Mouse (Mus musculus): ENCODE results near the gene Gcn1l1. TPM values are rescaled to one million over a fixed set of nuclear protein-coding genes. Genes with fewer than 3 reads are reported as not detected.
"Not testable (repeated sequence)": the region's sequence is repeated elsewhere in the genome, so short reads cannot be mapped to it uniquely, and the experiment has no call there.

Gene Gcn1l1
- polyA plus RNA-seq (2014; fragmentation: Nextera tagmentation; extraction: Ambion mirVana): 29.3 and 31.4 TPM in 2 replicates

DNA sequence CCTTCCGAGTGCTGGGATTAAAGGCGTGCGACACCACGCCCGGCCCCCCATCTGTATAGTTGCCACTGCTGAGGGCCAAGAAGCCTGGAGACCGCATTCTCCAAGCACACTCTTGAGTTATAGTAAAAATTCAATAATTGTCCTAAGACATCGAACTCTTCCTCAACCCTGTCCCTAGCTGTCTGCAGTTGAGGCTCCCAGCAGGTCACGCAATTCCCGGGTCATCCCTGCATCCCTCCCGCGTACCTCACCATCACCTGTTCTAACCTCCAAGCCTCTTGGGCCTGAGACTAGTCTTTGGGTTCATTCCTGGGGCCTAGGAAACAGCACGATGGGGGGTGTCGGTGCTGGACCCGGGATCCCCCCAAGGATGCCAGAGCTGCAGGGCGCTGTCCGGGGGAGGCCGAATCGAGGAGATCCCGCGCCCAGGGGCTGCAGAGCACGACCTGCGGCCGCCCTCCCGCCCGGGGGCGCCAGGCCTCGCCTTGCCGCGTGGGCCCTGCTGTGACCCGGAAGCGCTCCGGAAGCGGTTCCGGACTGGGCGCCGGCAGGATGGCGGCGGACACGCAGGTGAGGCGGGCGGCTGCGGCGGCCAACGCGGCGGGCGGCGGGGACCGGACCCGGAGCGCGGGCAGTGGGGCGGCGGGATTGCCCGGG lies at the start of gene Gcn1l1:
Gene Gcn1l1 (plus strand): TSS at position 518 of the 657 bp plus-strand sequence.
- peak; percentile 84 for DNase-seq (ENCODE audit: low spot score)
- peak; percentile 86 for ATAC-seq (replicated peaks; ENCODE audit: insufficient number of reproducible peaks, low FRiP score, low TSS enrichment, low read depth)
- no peaks in the 10 kb centered on the region; the same call in 1 of the 2 replicates for H3K4me1 ChIP-seq (ENCODE audit: control insufficient read depth, insufficient read depth, low read length)
- H3K27ac ChIP-seq (replicated peaks; ENCODE audit: low read depth, low read length): peak within 1 kb of the TSS; percentile 62; the same call in 1 of the 2 replicates
- peak within 1 kb of the TSS; percentile 95 for H3K4me3 ChIP-seq (ENCODE audit: low read depth, low read length)
- H3K36me3 ChIP-seq (replicated peaks; ENCODE audit: control insufficient read depth, insufficient read depth, low read depth, low read length): peaks cover 10% of the 10 kb centered on the region
- H3K27me3 ChIP-seq (ENCODE audit: control insufficient read depth, insufficient read depth, low read length): no peaks in the 10 kb centered on the region
- H3K9ac ChIP-seq (replicated peaks; ENCODE audit: low read length): peak within 1 kb of the TSS; percentile 94
- peak within 1 kb of the TSS; percentile 80 for H3K4me2 ChIP-seq (ENCODE audit: low read depth, low read length)
- WGBS: 2% methylated on average over 54 of the region's 55 CpGs
- H3K9me3 ChIP-seq (replicated peaks; ENCODE audit: control insufficient read depth, low read length): no peaks in the 10 kb centered on the region

- no peaks in the 10 kb centered on the region for H3K27me3 ChIP-seq (ENCODE audit: control insufficient read depth, insufficient read depth, low read length)
- WGBS: 84% methylated on average over 32 of the region's 32 CpGs
- no peak overlapping the region for H3K4me2 ChIP-seq (ENCODE audit: low read depth, low read length)
- no peak overlapping the region for H3K9ac ChIP-seq (replicated peaks; ENCODE audit: low read length)
- DNase-seq (ENCODE audit: low spot score) (no peak), ATAC-seq (replicated peaks; ENCODE audit: insufficient number of reproducible peaks, low FRiP score, low TSS enrichment, low read depth) (no peak)
- H3K36me3 ChIP-seq (replicated peaks; ENCODE audit: control insufficient read depth, insufficient read depth, low read depth, low read length): no peaks in the 10 kb centered on the region
- H3K27ac ChIP-seq (replicated peaks; ENCODE audit: low read depth, low read length): no peak overlapping the region
- no peak overlapping the region for H3K4me3 ChIP-seq (ENCODE audit: low read depth, low read length)
- no peaks in the 10 kb centered on the region for H3K9me3 ChIP-seq (replicated peaks; ENCODE audit: control insufficient read depth, low read length)
- H3K4me1 ChIP-seq (ENCODE audit: control insufficient read depth, insufficient read depth, low read length): peaks cover 9% of the 10 kb centered on the region
Measured at GRCm38 (mm10) chr5:115516081-115516907, 48.8 kb upstream of the Gcn1l1 start.

GRCm38 (mm10) chr5:115516908-115517307 lies 48.1 kb upstream of the Gcn1l1 start:
- H3K4me3 ChIP-seq (ENCODE audit: low read depth, low read length): no peak overlapping the region
- no peak for ATAC-seq (replicated peaks; ENCODE audit: insufficient number of reproducible peaks, low FRiP score, low TSS enrichment, low read depth)
- no peaks in the 10 kb centered on the region for H3K36me3 ChIP-seq (replicated peaks; ENCODE audit: control insufficient read depth, insufficient read depth, low read depth, low read length)
- no peak overlapping the region for H3K4me2 ChIP-seq (ENCODE audit: low read depth, low read length)
- H3K27me3 ChIP-seq (ENCODE audit: control insufficient read depth, insufficient read depth, low read length): no peaks in the 10 kb centered on the region
- WGBS: 89% methylated on average over 7 of the region's 7 CpGs
- H3K9me3 ChIP-seq (replicated peaks; ENCODE audit: control insufficient read depth, low read length): no peaks in the 10 kb centered on the region
- DNase-seq (ENCODE audit: low spot score): no peak
- H3K4me1 ChIP-seq (ENCODE audit: control insufficient read depth, insufficient read depth, low read length): peaks cover 9% of the 10 kb centered on the region
- no peak overlapping the region for H3K27ac ChIP-seq (replicated peaks; ENCODE audit: low read depth, low read length)
- no peak overlapping the region for H3K9ac ChIP-seq (replicated peaks; ENCODE audit: low read length)

GRCm38 (mm10) chr5:115517501-115517900 lies 47.6 kb upstream of the Gcn1l1 start:
- WGBS: 91% methylated on average over 9 of the region's 9 CpGs
- DNase-seq (ENCODE audit: low spot score): no peak
- H3K27me3 ChIP-seq (ENCODE audit: control insufficient read depth, insufficient read depth, low read length): no peaks in the 10 kb centered on the region
- H3K4me3 ChIP-seq (ENCODE audit: low read depth, low read length): no peak overlapping the region
- H3K27ac ChIP-seq (replicated peaks; ENCODE audit: low read depth, low read length): no peak overlapping the region
- no peak overlapping the region for H3K9ac ChIP-seq (replicated peaks; ENCODE audit: low read length)
- H3K4me2 ChIP-seq (ENCODE audit: low read depth, low read length): no peak overlapping the region
- H3K9me3 ChIP-seq (replicated peaks; ENCODE audit: control insufficient read depth, low read length): no peaks in the 10 kb centered on the region
- no peak for ATAC-seq (replicated peaks; ENCODE audit: insufficient number of reproducible peaks, low FRiP score, low TSS enrichment, low read depth)
- H3K36me3 ChIP-seq (replicated peaks; ENCODE audit: control insufficient read depth, insufficient read depth, low read depth, low read length): no peaks in the 10 kb centered on the region
- peaks cover 9% of the 10 kb centered on the region for H3K4me1 ChIP-seq (ENCODE audit: control insufficient read depth, insufficient read depth, low read length)

DNA sequence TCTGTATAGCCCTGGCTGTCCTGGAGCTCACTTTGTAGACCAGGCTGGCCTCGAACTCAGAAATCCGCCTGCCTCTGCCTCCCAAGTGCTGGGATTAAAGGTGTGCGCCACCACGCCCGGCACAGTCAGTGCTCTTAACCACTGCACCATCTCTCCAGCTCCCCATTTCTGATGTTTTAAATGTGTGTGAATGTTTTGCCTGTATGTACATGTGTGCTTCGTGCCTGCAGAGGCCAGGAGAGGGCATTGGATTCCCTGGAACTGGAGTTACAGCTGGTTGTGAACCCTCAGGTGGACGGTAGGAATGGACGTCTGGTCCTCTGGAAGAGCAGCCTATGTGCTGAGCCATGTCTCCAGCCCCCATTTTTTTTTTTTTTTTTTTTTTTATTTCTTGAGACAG lies 46.8 kb upstream of the Gcn1l1 start:
- H3K9me3 ChIP-seq (replicated peaks; ENCODE audit: control insufficient read depth, low read length); ATAC-seq (replicated peaks; ENCODE audit: insufficient number of reproducible peaks, low FRiP score, low TSS enrichment, low read depth); H3K27me3 ChIP-seq (ENCODE audit: control insufficient read depth, insufficient read depth, low read length); DNase-seq (ENCODE audit: low spot score); H3K9ac ChIP-seq (replicated peaks; ENCODE audit: low read length); H3K4me2 ChIP-seq (ENCODE audit: low read depth, low read length); H3K27ac ChIP-seq (replicated peaks; ENCODE audit: low read depth, low read length); H3K36me3 ChIP-seq (replicated peaks; ENCODE audit: control insufficient read depth, insufficient read depth, low read depth, low read length); H3K4me3 ChIP-seq (ENCODE audit: low read depth, low read length); H3K4me1 ChIP-seq (ENCODE audit: control insufficient read depth, insufficient read depth, low read length): not testable (repeated sequence)
- 94% methylated on average over 8 of the region's 8 CpGs for WGBS

DNA sequence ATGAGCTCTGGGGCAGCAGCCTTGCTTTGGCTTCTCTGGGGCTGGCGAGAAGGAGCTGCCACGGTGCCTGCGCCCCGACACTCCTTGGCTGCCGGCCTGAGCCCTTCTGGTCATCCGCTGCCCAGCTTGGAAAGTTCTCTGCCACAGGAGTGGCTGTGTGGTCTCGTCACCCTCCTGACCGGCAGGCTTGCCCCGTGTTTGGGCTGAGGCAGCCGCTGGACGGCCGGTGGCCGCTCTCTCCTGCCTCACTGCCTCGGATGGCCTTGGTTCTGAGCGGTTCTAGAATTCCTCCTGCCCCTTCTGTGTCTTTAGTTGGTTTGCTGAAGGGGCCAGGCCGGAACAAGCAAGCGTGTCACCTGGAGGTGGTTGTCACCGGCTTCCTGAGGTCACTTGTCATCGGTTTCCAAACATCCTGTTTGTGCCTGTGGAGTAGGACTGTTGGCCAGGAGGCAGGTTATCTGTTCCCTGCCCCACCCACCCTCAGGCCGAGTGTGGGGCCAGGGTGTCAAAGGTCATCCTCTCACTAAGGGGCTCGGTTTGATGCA lies 44.7 kb upstream of the Gcn1l1 start:
- H3K4me3 ChIP-seq (ENCODE audit: low read depth, low read length): no peak overlapping the region
- ATAC-seq (replicated peaks; ENCODE audit: insufficient number of reproducible peaks, low FRiP score, low TSS enrichment, low read depth) (no peak), DNase-seq (ENCODE audit: low spot score) (no peak)
- H3K4me1 ChIP-seq (ENCODE audit: control insufficient read depth, insufficient read depth, low read length): peaks cover 20% of the 10 kb centered on the region
- peak overlapping the region; percentile 4; the same call in 1 of the 2 replicates for H3K4me2 ChIP-seq (ENCODE audit: low read depth, low read length)
- H3K36me3 ChIP-seq (replicated peaks; ENCODE audit: control insufficient read depth, insufficient read depth, low read depth, low read length): no peaks in the 10 kb centered on the region
- no peaks in the 10 kb centered on the region for H3K9me3 ChIP-seq (replicated peaks; ENCODE audit: control insufficient read depth, low read length)
- H3K27ac ChIP-seq (replicated peaks; ENCODE audit: low read depth, low read length): peak overlapping the region; percentile 52; the same call in 1 of the 2 replicates
- no peak overlapping the region; the same call in 1 of the 2 replicates for H3K9ac ChIP-seq (replicated peaks; ENCODE audit: low read length)
- WGBS: 40% methylated on average over 21 of the region's 21 CpGs
- H3K27me3 ChIP-seq (ENCODE audit: control insufficient read depth, insufficient read depth, low read length): no peaks in the 10 kb centered on the region

DNA sequence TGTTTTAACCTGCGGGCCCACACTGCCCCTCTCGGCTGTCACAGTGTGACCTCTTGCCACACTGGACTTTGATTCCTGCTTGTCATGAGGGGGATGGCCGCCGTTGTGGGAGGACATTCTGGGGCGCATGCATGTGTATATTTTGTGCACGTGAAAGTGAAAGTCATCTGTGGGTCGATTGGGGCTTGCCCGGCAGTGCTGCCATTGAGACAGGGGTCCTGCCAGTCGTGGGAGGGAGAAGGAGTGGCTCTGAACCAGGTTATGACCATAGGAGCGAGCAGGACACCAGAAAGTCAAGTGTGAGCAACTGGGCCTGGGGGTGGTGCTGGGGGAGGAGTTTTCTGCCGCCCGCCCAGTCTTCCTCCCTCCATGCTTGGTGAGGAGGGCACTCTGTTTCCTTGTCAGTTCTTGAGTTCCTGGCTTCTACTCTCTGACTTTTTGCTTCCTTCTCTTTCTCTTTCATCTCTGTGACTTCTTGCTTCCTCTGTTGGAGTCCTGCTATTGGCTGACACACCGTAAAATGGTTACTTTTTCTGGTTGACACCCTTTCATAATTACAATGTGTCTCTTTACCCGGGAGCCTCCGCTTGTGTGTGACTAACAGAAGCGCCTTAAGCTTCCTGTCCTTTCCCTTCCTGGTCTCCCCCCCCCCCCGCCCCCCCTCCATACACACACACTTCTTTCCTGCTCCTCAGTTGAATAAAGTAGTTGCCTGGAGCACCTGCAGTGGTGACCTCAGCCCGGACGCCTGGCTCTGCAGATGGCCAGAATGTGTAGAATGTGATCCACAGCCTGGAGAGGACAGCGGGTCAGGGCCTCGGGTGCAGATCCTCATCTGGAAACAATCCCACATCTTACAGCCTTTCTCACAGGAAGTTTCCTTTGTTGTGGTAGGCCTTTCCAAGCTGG lies 43.2 kb upstream of the Gcn1l1 start:
- no peak overlapping the region for H3K4me3 ChIP-seq (ENCODE audit: low read depth, low read length)
- WGBS: 45% methylated on average over 20 of the region's 21 CpGs
- H3K27me3 ChIP-seq (ENCODE audit: control insufficient read depth, insufficient read depth, low read length): no peaks in the 10 kb centered on the region
- no peak for ATAC-seq (replicated peaks; ENCODE audit: insufficient number of reproducible peaks, low FRiP score, low TSS enrichment, low read depth)
- peak; percentile 77 for DNase-seq (ENCODE audit: low spot score)
- H3K4me2 ChIP-seq (ENCODE audit: low read depth, low read length): peak overlapping the region; percentile 7; the same call in 1 of the 2 replicates
- H3K9me3 ChIP-seq (replicated peaks; ENCODE audit: control insufficient read depth, low read length): no peaks in the 10 kb centered on the region
- no peak overlapping the region for H3K9ac ChIP-seq (replicated peaks; ENCODE audit: low read length)
- H3K27ac ChIP-seq (replicated peaks; ENCODE audit: low read depth, low read length): peak overlapping the region; percentile 54
- H3K4me1 ChIP-seq (ENCODE audit: control insufficient read depth, insufficient read depth, low read length): peaks cover 20% of the 10 kb centered on the region
- H3K36me3 ChIP-seq (replicated peaks; ENCODE audit: control insufficient read depth, insufficient read depth, low read depth, low read length): no peaks in the 10 kb centered on the region

All from embryonic facial prominence, embryonic 11.5 days (tissue).